Mouse (Mus musculus): ENCODE results near the gene Lrrc74a. TPM values are rescaled to one million over a fixed set of nuclear protein-coding genes. Genes with fewer than 3 reads are reported as not detected.
A peak's percentile ranks its signal among the peaks of the same experiment; 100 is the strongest.

Lrrc74a gene
- polyA plus RNA-seq, 1 experiment from 2014 or later, result not detected

- no peaks in the 10 kb centered on the region for H3K36me3 ChIP-seq
- H3K4me2 ChIP-seq, result no peak overlapping the region
- H3K4me3 ChIP-seq (replicated peaks), result no peak overlapping the region
- peaks cover 17% of the 10 kb centered on the region for H3K4me1 ChIP-seq
- H3K9ac ChIP-seq, result no peak overlapping the region
- H3K27ac ChIP-seq, result peak overlapping the region; percentile 11; the same call in 1 of the 2 replicates
- no peaks in the 10 kb centered on the region for H3K27me3 ChIP-seq (replicated peaks)
- WGBS, result 39% methylated on average over 3 of the region's 3 CpGs
- 0 out of 2 replicates have a peak, but pooled peaks have one; percentile 8 for ATAC-seq (ENCODE audit: insufficient read depth, low FRiP score, low read depth)
- H3K9me3 ChIP-seq, result no peaks in the 10 kb centered on the region
Observed at GRCm38 (mm10) chr12:86793830-86794229, 59.7 kb downstream of the Lrrc74a start.

GRCm38 (mm10) chr12:86794331-86794730 is 60.2 kb downstream of the Lrrc74a start:
- peak overlapping the region; percentile 11; the same call in 1 of the 2 replicates for H3K27ac ChIP-seq
- peaks cover 19% of the 10 kb centered on the region for H3K4me1 ChIP-seq
- H3K4me3 ChIP-seq (replicated peaks), result no peak overlapping the region
- no peak overlapping the region for H3K9ac ChIP-seq
- no peak for ATAC-seq (ENCODE audit: insufficient read depth, low FRiP score, low read depth)
- no peaks in the 10 kb centered on the region for H3K36me3 ChIP-seq
- H3K9me3 ChIP-seq, result no peaks in the 10 kb centered on the region
- H3K4me2 ChIP-seq, result no peak overlapping the region
- no peaks in the 10 kb centered on the region for H3K27me3 ChIP-seq (replicated peaks)
- WGBS, result 90% methylated on average over 11 of the region's 11 CpGs

GRCm38 (mm10) chr12:86795076-86795837 is 61.1 kb downstream of the Lrrc74a start:
- Histone ChIP-seq H3K9me3 (no peaks in the 10 kb centered on the region), H3K36me3 (no peaks in the 10 kb centered on the region), H3K27ac (no peak overlapping the region), H3K9ac (no peak overlapping the region), H3K4me1 (peaks cover 21% of the 10 kb centered on the region), H3K4me3 (replicated peaks) (no peak overlapping the region), H3K4me2 (no peak overlapping the region), H3K27me3 (replicated peaks) (no peaks in the 10 kb centered on the region)
- peak; percentile 24 for ATAC-seq (ENCODE audit: insufficient read depth, low FRiP score, low read depth)
- 52% methylated on average over 7 of the region's 7 CpGs for WGBS

- WGBS, result 4% methylated on average over 4 of the region's 4 CpGs
- Histone ChIP-seq H3K36me3 (no peaks in the 10 kb centered on the region), H3K4me3 (replicated peaks) (no peak overlapping the region), H3K4me1 (peaks cover 21% of the 10 kb centered on the region), H3K27me3 (replicated peaks) (no peaks in the 10 kb centered on the region), H3K9me3 (no peaks in the 10 kb centered on the region), H3K9ac (no peak overlapping the region), H3K27ac (no peak overlapping the region), H3K4me2 (no peak overlapping the region)
- ATAC-seq (ENCODE audit: insufficient read depth, low FRiP score, low read depth), result peak; percentile 47
Observed at GRCm38 (mm10) chr12:86795838-86796232, 61.7 kb downstream of the Lrrc74a start.

- no peak overlapping the region for H3K9ac ChIP-seq
- H3K27ac ChIP-seq, result no peak overlapping the region
- no peaks in the 10 kb centered on the region for H3K36me3 ChIP-seq
- no peak overlapping the region for H3K4me2 ChIP-seq
- no peaks in the 10 kb centered on the region for H3K9me3 ChIP-seq
- peaks cover 26% of the 10 kb centered on the region for H3K4me1 ChIP-seq
- ATAC-seq (ENCODE audit: insufficient read depth, low FRiP score, low read depth), result no peak
- H3K27me3 ChIP-seq (replicated peaks), result no peaks in the 10 kb centered on the region
- 74% methylated on average over 3 of the region's 3 CpGs for WGBS
- H3K4me3 ChIP-seq (replicated peaks), result no peak overlapping the region
Observed at GRCm38 (mm10) chr12:86796351-86796750, 62.2 kb downstream of the Lrrc74a start.

GRCm38 (mm10) chr12:86797771-86798170 is 63.6 kb downstream of the Lrrc74a start:
- H3K27ac ChIP-seq, result no peak overlapping the region
- no peak overlapping the region for H3K4me3 ChIP-seq (replicated peaks)
- ATAC-seq (ENCODE audit: insufficient read depth, low FRiP score, low read depth), result no peak
- H3K4me1 ChIP-seq, result peaks cover 40% of the 10 kb centered on the region
- H3K4me2 ChIP-seq, result no peak overlapping the region
- no peaks in the 10 kb centered on the region for H3K27me3 ChIP-seq (replicated peaks)
- H3K9ac ChIP-seq, result no peak overlapping the region
- H3K9me3 ChIP-seq, result no peaks in the 10 kb centered on the region
- 70% methylated on average over 4 of the region's 4 CpGs for WGBS
- H3K36me3 ChIP-seq, result no peaks in the 10 kb centered on the region

GRCm38 (mm10) chr12:86798773-86799540 is 64.8 kb downstream of the Lrrc74a start:
- Histone ChIP-seq H3K4me1 (peaks cover 44% of the 10 kb centered on the region), H3K27me3 (replicated peaks) (no peaks in the 10 kb centered on the region), H3K4me2 (peak overlapping the region; percentile 23; the same call in 1 of the 2 replicates), H3K27ac (peak overlapping the region; percentile 95), H3K9me3 (no peaks in the 10 kb centered on the region), H3K4me3 (replicated peaks) (no peak overlapping the region), H3K36me3 (no peaks in the 10 kb centered on the region), H3K9ac (no peak overlapping the region)
- 22% methylated on average over 14 of the region's 14 CpGs for WGBS
- ATAC-seq (ENCODE audit: insufficient read depth, low FRiP score, low read depth), result no peak

GRCm38 (mm10) chr12:86799786-86800185 is 65.6 kb downstream of the Lrrc74a start:
- WGBS, result 86% methylated on average over 7 of the region's 7 CpGs
- no peak overlapping the region for H3K4me2 ChIP-seq
- H3K9me3 ChIP-seq, result no peaks in the 10 kb centered on the region
- no peaks in the 10 kb centered on the region for H3K36me3 ChIP-seq
- ATAC-seq (ENCODE audit: insufficient read depth, low FRiP score, low read depth), result no peak
- no peak overlapping the region for H3K9ac ChIP-seq
- H3K27ac ChIP-seq, result peak overlapping the region; percentile 95; the same call in 1 of the 2 replicates
- no peak overlapping the region for H3K4me3 ChIP-seq (replicated peaks)
- no peaks in the 10 kb centered on the region for H3K27me3 ChIP-seq (replicated peaks)
- H3K4me1 ChIP-seq, result peaks cover 52% of the 10 kb centered on the region

GRCm38 (mm10) chr12:86800336-86800735 is 66.2 kb downstream of the Lrrc74a start:
- no peak for ATAC-seq (ENCODE audit: insufficient read depth, low FRiP score, low read depth)
- H3K27ac ChIP-seq, result peak overlapping the region; percentile 95
- peaks cover 55% of the 10 kb centered on the region for H3K4me1 ChIP-seq
- H3K9me3 ChIP-seq, result no peaks in the 10 kb centered on the region
- H3K36me3 ChIP-seq, result no peaks in the 10 kb centered on the region
- H3K27me3 ChIP-seq (replicated peaks), result no peaks in the 10 kb centered on the region
- 33% methylated on average over 4 of the region's 4 CpGs for WGBS
- H3K4me3 ChIP-seq (replicated peaks), result no peak overlapping the region
- H3K4me2 ChIP-seq, result peak overlapping the region; percentile 47
- no peak overlapping the region for H3K9ac ChIP-seq

GRCm38 (mm10) chr12:86800765-86801147 is 66.6 kb downstream of the Lrrc74a start:
- no peaks in the 10 kb centered on the region for H3K36me3 ChIP-seq
- H3K4me1 ChIP-seq, result peaks cover 58% of the 10 kb centered on the region
- H3K4me2 ChIP-seq, result peak overlapping the region; percentile 47
- H3K9ac ChIP-seq, result no peak overlapping the region
- WGBS, result 3% methylated on average over 7 of the region's 7 CpGs
- H3K27ac ChIP-seq, result peak overlapping the region; percentile 95
- H3K9me3 ChIP-seq, result no peaks in the 10 kb centered on the region
- peak; percentile 62 for ATAC-seq (ENCODE audit: insufficient read depth, low FRiP score, low read depth)
- H3K4me3 ChIP-seq (replicated peaks), result peak overlapping the region; percentile 8; the same call in 1 of the 2 replicates
- no peaks in the 10 kb centered on the region for H3K27me3 ChIP-seq (replicated peaks)

- H3K27me3 ChIP-seq (replicated peaks), result no peaks in the 10 kb centered on the region
- H3K4me3 ChIP-seq (replicated peaks), result peak overlapping the region; percentile 8; the same call in 1 of the 2 replicates
- ATAC-seq (ENCODE audit: insufficient read depth, low FRiP score, low read depth), result peak; percentile 78
- peak overlapping the region; percentile 95 for H3K27ac ChIP-seq
- H3K9me3 ChIP-seq, result no peaks in the 10 kb centered on the region
- H3K9ac ChIP-seq, result no peak overlapping the region
- peak overlapping the region; percentile 47 for H3K4me2 ChIP-seq
- peaks cover 64% of the 10 kb centered on the region for H3K4me1 ChIP-seq
- no peaks in the 10 kb centered on the region for H3K36me3 ChIP-seq
- 3% methylated on average over 22 of the region's 23 CpGs for WGBS
Observed at GRCm38 (mm10) chr12:86801148-86802004, 67.2 kb downstream of the Lrrc74a start.

All from stomach, embryonic 15.5 days (tissue).